Mouse (Mus musculus) midbrain, embryonic 11.5 days (tissue): Measurements from ENCODE around the gene Rdx. TPM values are rescaled to one million over a fixed set of nuclear protein-coding genes. Genes with fewer than 3 reads are reported as not detected.
A peak's percentile ranks its signal among the peaks of the same experiment; 100 is the strongest.

Experiments
- ATAC-seq: fragments of 200-750 bp; cut with Nextera tagmentation; 2 replicates; pipeline ENCODE4 v1.8.0; 2017; ENCODE audit warnings: moderate TSS enrichment, moderate library complexity; ENCODE audit not compliant: low FRiP score
- DNase-seq: peaks from one replicate; pipeline ENCODE4 v3.0.0; 2015; ENCODE audit warnings: low spot score; ENCODE audit errors: missing footprints
- H3K27ac ChIP-seq: fragments of 300-500 bp; sonication (generic); 2 replicates; pipeline ENCODE4 v1.5.1; 2014; ENCODE audit warnings: low read depth, low read length
- H3K27me3 ChIP-seq: fragments of 300-500 bp; sonication (generic); 2 replicates; pipeline ENCODE4 v1.6.1; 2014; ENCODE audit warnings: mild to moderate bottlenecking, low read length, moderate library complexity, mixed read lengths; ENCODE audit not compliant: control insufficient read depth, insufficient read depth
- H3K36me3 ChIP-seq: fragments of 300-500 bp; sonication (generic); 2 replicates; pipeline ENCODE4 v1.6.1; 2014; ENCODE audit warnings: mild to moderate bottlenecking, low read length, moderate library complexity, mixed read lengths; ENCODE audit not compliant: control insufficient read depth, insufficient read depth
- H3K4me1 ChIP-seq: fragments of 300-500 bp; sonication (generic); 2 replicates; pipeline ENCODE4 v1.6.1; 2014; ENCODE audit warnings: low read length; ENCODE audit not compliant: control insufficient read depth, insufficient read depth
- H3K4me2 ChIP-seq: fragments of 300-500 bp; sonication (generic); 2 replicates; pipeline ENCODE4 v1.6.1; 2014; ENCODE audit warnings: mild to moderate bottlenecking, moderate library complexity
- H3K4me3 ChIP-seq: fragments of 300-500 bp; sonication (generic); 2 replicates; pipeline ENCODE4 v1.5.1; 2014; ENCODE audit warnings: low read depth, low read length
- H3K9ac ChIP-seq: fragments of 300-500 bp; sonication (generic); 2 replicates; pipeline ENCODE4 v1.6.1; 2014; ENCODE audit warnings: low read length
- H3K9me3 ChIP-seq: fragments of 300-500 bp; sonication (generic); 2 replicates; pipeline ENCODE4 v1.6.1; 2016; ENCODE audit warnings: low read length; ENCODE audit not compliant: control insufficient read depth
- WGBS: fragments of 180-500 bp; shearing (Covaris S2); extraction: QIAGEN DNeasy Blood & Tissue Kit; methylation state at CpG from one replicate; pipeline ENCODE4 v1.1.7; 2014; 5-methylcytosine and 5-hydroxymethylcytosine counted together
- polyA plus RNA-seq: library from polyadenylated mRNA; unstranded; fragments of >200 nt; fragmentation: Nextera tagmentation; extraction: Ambion mirVana; gene quantifications from 2 replicates; pipeline ENCODE4 v1.2.1, GENCODE M21; 2014

Gene Rdx
- 218 and 255 TPM in 2 replicates for polyA plus RNA-seq

GRCm38 (mm10) chr9:52047129-52047820 is at the start of gene Rdx:
Rdx (plus strand) TSS chr9:52047173.
- Histone ChIP-seq H3K9ac (peak within 1 kb of the TSS; percentile 99), H3K9me3 (no peaks in the 10 kb centered on the region), H3K4me2 (peak within 1 kb of the TSS; percentile 54), H3K27me3 (no peaks in the 10 kb centered on the region), H3K36me3 (no peaks in the 10 kb centered on the region), H3K4me3 (peak within 1 kb of the TSS; percentile 93), H3K4me1 (peaks cover 15% of the 10 kb centered on the region; the same call in 1 of the 2 replicates), H3K27ac (peak within 1 kb of the TSS; percentile 93)
- DNase-seq (peak; percentile 96), ATAC-seq (no peak)
- WGBS: 2% methylated on average over 17 of the region's 17 CpGs

- no peaks in the 10 kb centered on the region for H3K27me3 ChIP-seq
- no peak overlapping the region for H3K27ac ChIP-seq
- WGBS: 85% methylated on average over 4 of the region's 4 CpGs
- no peak overlapping the region for H3K9ac ChIP-seq
- H3K9me3 ChIP-seq: peaks cover 2% of the 10 kb centered on the region; the same call in 1 of the 2 replicates
- H3K4me3 ChIP-seq: no peak overlapping the region
- H3K4me1 ChIP-seq: no peaks in the 10 kb centered on the region
- no peak for ATAC-seq
- no peak for DNase-seq
- no peaks in the 10 kb centered on the region for H3K36me3 ChIP-seq
- H3K4me2 ChIP-seq: no peak overlapping the region
These were observed 43.5 kb upstream of the Rdx start for GRCm38 (mm10) chr9:52003501-52003900.

- Histone ChIP-seq H3K9me3 (no peaks in the 10 kb centered on the region), H3K4me1 (no peaks in the 10 kb centered on the region), H3K27me3 (no peaks in the 10 kb centered on the region), H3K36me3 (no peaks in the 10 kb centered on the region), H3K4me2 (no peak overlapping the region), H3K4me3 (no peak overlapping the region), H3K9ac (no peak overlapping the region), H3K27ac (no peak overlapping the region)
- DNase-seq (no peak), ATAC-seq (no peak)
- 60% methylated on average over 2 of the region's 2 CpGs for WGBS
These were observed 39.6 kb upstream of the Rdx start for GRCm38 (mm10) chr9:52007341-52007740.

GRCm38 (mm10) chr9:52008511-52008910 is 38.5 kb upstream of the Rdx start:
- Histone ChIP-seq H3K36me3 (no peaks in the 10 kb centered on the region), H3K4me3 (no peak overlapping the region), H3K9ac (no peak overlapping the region), H3K4me1 (no peaks in the 10 kb centered on the region), H3K4me2 (no peak overlapping the region), H3K27ac (no peak overlapping the region), H3K9me3 (no peaks in the 10 kb centered on the region), H3K27me3 (no peaks in the 10 kb centered on the region)
- WGBS: 90% methylated on average over 1 of the region's 1 CpGs
- DNase-seq (no peak), ATAC-seq (no peak)

- DNase-seq: no peak
- no peaks in the 10 kb centered on the region for H3K9me3 ChIP-seq
- H3K27ac ChIP-seq: no peak overlapping the region
- no peak overlapping the region for H3K9ac ChIP-seq
- H3K27me3 ChIP-seq: no peaks in the 10 kb centered on the region
- H3K36me3 ChIP-seq: no peaks in the 10 kb centered on the region
- no peaks in the 10 kb centered on the region for H3K4me1 ChIP-seq
- H3K4me2 ChIP-seq: no peak overlapping the region
- no peak for ATAC-seq
- 90% methylated on average over 1 of the region's 1 CpGs for WGBS
- H3K4me3 ChIP-seq: no peak overlapping the region
These were observed 34.7 kb upstream of the Rdx start for GRCm38 (mm10) chr9:52012311-52012710.

- Histone ChIP-seq H3K36me3 (no peaks in the 10 kb centered on the region), H3K27me3 (no peaks in the 10 kb centered on the region), H3K9ac (no peak overlapping the region), H3K4me1 (no peaks in the 10 kb centered on the region), H3K9me3 (no peaks in the 10 kb centered on the region), H3K27ac (no peak overlapping the region), H3K4me3 (no peak overlapping the region), H3K4me2 (no peak overlapping the region)
- ATAC-seq: no peak
- DNase-seq: no peak
- WGBS: 86% methylated on average over 5 of the region's 5 CpGs
These were observed 34.1 kb upstream of the Rdx start for GRCm38 (mm10) chr9:52012781-52013436.

- WGBS: 78% methylated on average over 5 of the region's 5 CpGs
- DNase-seq (no peak), ATAC-seq (no peak)
- Histone ChIP-seq H3K36me3 (no peaks in the 10 kb centered on the region), H3K4me1 (no peaks in the 10 kb centered on the region), H3K27ac (no peak overlapping the region), H3K9ac (no peak overlapping the region), H3K9me3 (no peaks in the 10 kb centered on the region), H3K4me3 (no peak overlapping the region), H3K4me2 (no peak overlapping the region), H3K27me3 (no peaks in the 10 kb centered on the region)
These were observed 33.0 kb upstream of the Rdx start for GRCm38 (mm10) chr9:52013900-52014455.

- ATAC-seq (no peak), DNase-seq (no peak)
- H3K4me3 ChIP-seq: no peak overlapping the region
- H3K4me1 ChIP-seq: no peaks in the 10 kb centered on the region
- no peaks in the 10 kb centered on the region for H3K36me3 ChIP-seq
- no peak overlapping the region for H3K4me2 ChIP-seq
- no peaks in the 10 kb centered on the region for H3K9me3 ChIP-seq
- WGBS: 71% methylated on average over 3 of the region's 3 CpGs
- no peak overlapping the region for H3K27ac ChIP-seq
- no peak overlapping the region for H3K9ac ChIP-seq
- H3K27me3 ChIP-seq: no peaks in the 10 kb centered on the region
These were observed 29.9 kb upstream of the Rdx start for GRCm38 (mm10) chr9:52017091-52017490.

GRCm38 (mm10) chr9:52017824-52018223 is 29.1 kb upstream of the Rdx start:
- H3K9ac ChIP-seq: no peak overlapping the region
- no peaks in the 10 kb centered on the region for H3K36me3 ChIP-seq
- H3K4me1 ChIP-seq: no peaks in the 10 kb centered on the region
- DNase-seq: no peak
- ATAC-seq: no peak
- H3K27ac ChIP-seq: no peak overlapping the region
- H3K27me3 ChIP-seq: no peaks in the 10 kb centered on the region
- no peak overlapping the region for H3K4me3 ChIP-seq
- no peak overlapping the region for H3K4me2 ChIP-seq
- H3K9me3 ChIP-seq: no peaks in the 10 kb centered on the region
- WGBS: 81% methylated on average over 2 of the region's 2 CpGs
